Mouse (Mus musculus): Measurements from ENCODE around the gene Crat. TPM values are rescaled to one million over a fixed set of nuclear protein-coding genes. Genes with fewer than 3 reads are reported as not detected.

The Crat gene
- polyA plus RNA-seq, 1 experiment from 2014 or later: 25.8 TPM

GRCm38 (mm10) chr2:30453570-30453969 is 38.0 kb upstream of the Crat start:
- Histone ChIP-seq H3K27me3 (ENCODE audit: control insufficient read depth, insufficient read depth, low read length) (no peaks in the 10 kb centered on the region), H3K9ac (ENCODE audit: low read length) (no peak overlapping the region), H3K4me3 (ENCODE audit: low read depth, low read length) (no peak overlapping the region), H3K36me3 (ENCODE audit: control insufficient read depth, insufficient read depth, low read length) (no peaks in the 10 kb centered on the region; the same call in 1 of the 2 replicates), H3K4me1 (replicated peaks; ENCODE audit: control insufficient read depth, insufficient read depth, low read length) (no peaks in the 10 kb centered on the region), H3K9me3 (ENCODE audit: control insufficient read depth, low read length) (0 out of 2 replicates have a peak, but pooled peaks cover 4% of the 10 kb centered on the region), H3K27ac (ENCODE audit: low read depth, low read length) (no peak overlapping the region), H3K4me2 (ENCODE audit: low read depth, low read length, severe bottlenecking) (no peak overlapping the region)
- ATAC-seq (replicated peaks; ENCODE audit: low FRiP score) (no peak), DNase-seq (ENCODE audit: low spot score) (no peak)
- 72% methylated on average over 3 of the region's 3 CpGs for WGBS

GRCm38 (mm10) chr2:30451525-30451924 is 35.9 kb upstream of the Crat start:
- no peak for ATAC-seq (replicated peaks; ENCODE audit: low FRiP score)
- WGBS: 95% methylated on average over 3 of the region's 3 CpGs
- no peak overlapping the region for H3K27ac ChIP-seq (ENCODE audit: low read depth, low read length)

GRCm38 (mm10) chr2:30450530-30450929 is 34.9 kb upstream of the Crat start:
- Histone ChIP-seq H3K4me2 (ENCODE audit: low read depth, low read length, severe bottlenecking) (no peak overlapping the region), H3K9ac (ENCODE audit: low read length) (no peak overlapping the region), H3K36me3 (ENCODE audit: control insufficient read depth, insufficient read depth, low read length) (no peaks in the 10 kb centered on the region; the same call in 1 of the 2 replicates), H3K4me1 (replicated peaks; ENCODE audit: control insufficient read depth, insufficient read depth, low read length) (no peaks in the 10 kb centered on the region), H3K27ac (ENCODE audit: low read depth, low read length) (no peak overlapping the region), H3K27me3 (ENCODE audit: control insufficient read depth, insufficient read depth, low read length) (no peaks in the 10 kb centered on the region), H3K9me3 (ENCODE audit: control insufficient read depth, low read length) (0 out of 2 replicates have a peak, but pooled peaks cover 4% of the 10 kb centered on the region), H3K4me3 (ENCODE audit: low read depth, low read length) (no peak overlapping the region)
- ATAC-seq (replicated peaks; ENCODE audit: low FRiP score) (no peak), DNase-seq (ENCODE audit: low spot score) (no peak)
- 48% methylated on average over 1 of the region's 1 CpGs for WGBS

More at GRCm38 (mm10) chr2:30451525-30451924, 35.9 kb upstream of the Crat start:
- Histone ChIP-seq H3K4me3 (ENCODE audit: low read depth, low read length) (no peak overlapping the region), H3K9ac (ENCODE audit: low read length) (no peak overlapping the region), H3K27me3 (ENCODE audit: control insufficient read depth, insufficient read depth, low read length) (no peaks in the 10 kb centered on the region), H3K4me1 (replicated peaks; ENCODE audit: control insufficient read depth, insufficient read depth, low read length) (no peaks in the 10 kb centered on the region), H3K36me3 (ENCODE audit: control insufficient read depth, insufficient read depth, low read length) (no peaks in the 10 kb centered on the region; the same call in 1 of the 2 replicates), H3K9me3 (ENCODE audit: control insufficient read depth, low read length) (0 out of 2 replicates have a peak, but pooled peaks cover 4% of the 10 kb centered on the region), H3K4me2 (ENCODE audit: low read depth, low read length, severe bottlenecking) (no peak overlapping the region)
- DNase-seq (ENCODE audit: low spot score): no peak

- 0 out of 2 replicates have a peak, but pooled peaks cover 4% of the 10 kb centered on the region for H3K9me3 ChIP-seq (ENCODE audit: control insufficient read depth, low read length)
- no peak overlapping the region for H3K9ac ChIP-seq (ENCODE audit: low read length)
- DNase-seq (ENCODE audit: low spot score): no peak
- peaks cover 4% of the 10 kb centered on the region for H3K4me1 ChIP-seq (replicated peaks; ENCODE audit: control insufficient read depth, insufficient read depth, low read length)
- H3K27ac ChIP-seq (ENCODE audit: low read depth, low read length): no peak overlapping the region
- 92% methylated on average over 7 of the region's 7 CpGs for WGBS
- H3K27me3 ChIP-seq (ENCODE audit: control insufficient read depth, insufficient read depth, low read length): no peaks in the 10 kb centered on the region
- H3K4me3 ChIP-seq (ENCODE audit: low read depth, low read length): no peak overlapping the region
- H3K36me3 ChIP-seq (ENCODE audit: control insufficient read depth, insufficient read depth, low read length): no peaks in the 10 kb centered on the region; the same call in 1 of the 2 replicates
- ATAC-seq (replicated peaks; ENCODE audit: low FRiP score): no peak
- H3K4me2 ChIP-seq (ENCODE audit: low read depth, low read length, severe bottlenecking): no peak overlapping the region
These were observed 32.8 kb upstream of the Crat start for GRCm38 (mm10) chr2:30448371-30448770.

GRCm38 (mm10) chr2:30446891-30447826 is 31.5 kb upstream of the Crat start:
- Histone ChIP-seq H3K4me1 (replicated peaks; ENCODE audit: control insufficient read depth, insufficient read depth, low read length) (peaks cover 15% of the 10 kb centered on the region), H3K9me3 (ENCODE audit: control insufficient read depth, low read length) (0 out of 2 replicates have a peak, but pooled peaks cover 4% of the 10 kb centered on the region), H3K27me3 (ENCODE audit: control insufficient read depth, insufficient read depth, low read length) (no peaks in the 10 kb centered on the region), H3K9ac (ENCODE audit: low read length) (no peak overlapping the region), H3K4me2 (ENCODE audit: low read depth, low read length, severe bottlenecking) (no peak overlapping the region), H3K36me3 (ENCODE audit: control insufficient read depth, insufficient read depth, low read length) (no peaks in the 10 kb centered on the region; the same call in 1 of the 2 replicates), H3K27ac (ENCODE audit: low read depth, low read length) (no peak overlapping the region), H3K4me3 (ENCODE audit: low read depth, low read length) (no peak overlapping the region)
- DNase-seq (ENCODE audit: low spot score) (no peak), ATAC-seq (replicated peaks; ENCODE audit: low FRiP score) (no peak)
- WGBS: 88% methylated on average over 10 of the region's 10 CpGs

GRCm38 (mm10) chr2:30445312-30445711 is 29.7 kb upstream of the Crat start:
- peak; percentile 62 for DNase-seq (ENCODE audit: low spot score)
- 0 out of 2 replicates have a peak, but pooled peaks cover 4% of the 10 kb centered on the region for H3K9me3 ChIP-seq (ENCODE audit: control insufficient read depth, low read length)
- no peaks in the 10 kb centered on the region for H3K27me3 ChIP-seq (ENCODE audit: control insufficient read depth, insufficient read depth, low read length)
- H3K4me2 ChIP-seq (ENCODE audit: low read depth, low read length, severe bottlenecking): no peak overlapping the region
- no peak overlapping the region for H3K4me3 ChIP-seq (ENCODE audit: low read depth, low read length)
- WGBS: 15% methylated on average over 2 of the region's 2 CpGs
- peaks cover 33% of the 10 kb centered on the region for H3K4me1 ChIP-seq (replicated peaks; ENCODE audit: control insufficient read depth, insufficient read depth, low read length)
- H3K36me3 ChIP-seq (ENCODE audit: control insufficient read depth, insufficient read depth, low read length): no peaks in the 10 kb centered on the region; the same call in 1 of the 2 replicates
- H3K27ac ChIP-seq (ENCODE audit: low read depth, low read length): no peak overlapping the region
- H3K9ac ChIP-seq (ENCODE audit: low read length): peak overlapping the region; percentile 7; the same call in 1 of the 2 replicates
- no peak for ATAC-seq (replicated peaks; ENCODE audit: low FRiP score)

- H3K4me3 ChIP-seq (ENCODE audit: low read depth, low read length): no peak overlapping the region
- peaks cover 3% of the 10 kb centered on the region for H3K36me3 ChIP-seq (ENCODE audit: control insufficient read depth, insufficient read depth, low read length)
- no peak overlapping the region for H3K27ac ChIP-seq (ENCODE audit: low read depth, low read length)
- H3K4me2 ChIP-seq (ENCODE audit: low read depth, low read length, severe bottlenecking): no peak overlapping the region
- no peaks in the 10 kb centered on the region for H3K27me3 ChIP-seq (ENCODE audit: control insufficient read depth, insufficient read depth, low read length)
- peaks cover 33% of the 10 kb centered on the region for H3K4me1 ChIP-seq (replicated peaks; ENCODE audit: control insufficient read depth, insufficient read depth, low read length)
- H3K9ac ChIP-seq (ENCODE audit: low read length): no peak overlapping the region
- H3K9me3 ChIP-seq (ENCODE audit: control insufficient read depth, low read length): no peaks in the 10 kb centered on the region
- DNase-seq (ENCODE audit: low spot score) (no peak), ATAC-seq (replicated peaks; ENCODE audit: low FRiP score) (no peak)
These were observed 28.8 kb upstream of the Crat start for GRCm38 (mm10) chr2:30444450-30444849.

GRCm38 (mm10) chr2:30444006-30444405 is 28.4 kb upstream of the Crat start:
- peaks cover 33% of the 10 kb centered on the region for H3K4me1 ChIP-seq (replicated peaks; ENCODE audit: control insufficient read depth, insufficient read depth, low read length)
- H3K27me3 ChIP-seq (ENCODE audit: control insufficient read depth, insufficient read depth, low read length): no peaks in the 10 kb centered on the region
- WGBS: 85% methylated on average over 5 of the region's 5 CpGs
- no peak overlapping the region for H3K9ac ChIP-seq (ENCODE audit: low read length)
- H3K4me2 ChIP-seq (ENCODE audit: low read depth, low read length, severe bottlenecking): no peak overlapping the region
- DNase-seq (ENCODE audit: low spot score) (no peak), ATAC-seq (replicated peaks; ENCODE audit: low FRiP score) (no peak)
- H3K36me3 ChIP-seq (ENCODE audit: control insufficient read depth, insufficient read depth, low read length): peaks cover 6% of the 10 kb centered on the region
- no peak overlapping the region for H3K27ac ChIP-seq (ENCODE audit: low read depth, low read length)
- no peaks in the 10 kb centered on the region for H3K9me3 ChIP-seq (ENCODE audit: control insufficient read depth, low read length)
- no peak overlapping the region for H3K4me3 ChIP-seq (ENCODE audit: low read depth, low read length)
